Mouse (Mus musculus) limb, embryonic 12.5 days (tissue): ENCODE results near the gene Samt4. TPM values are rescaled to one million over a fixed set of nuclear protein-coding genes. Genes with fewer than 3 reads are reported as not detected.
"Not testable (repeated sequence)": the region's sequence is repeated elsewhere in the genome, so short reads cannot be mapped to it uniquely, and the experiment has no call there.

Source experiments
- ATAC-seq: fragments of 200-750 bp; cut with Nextera tagmentation; 2 replicates; pipeline ENCODE4 v1.8.0; 2017; ENCODE audit warnings: low read depth, moderate TSS enrichment; ENCODE audit not compliant: insufficient number of reproducible peaks, insufficient read depth, low FRiP score, low TSS enrichment
- H3K27ac ChIP-seq: fragments of 300-500 bp; sonication (generic); 2 replicates; pipeline ENCODE4 v1.5.1; 2016; ENCODE audit warnings: mild to moderate bottlenecking, moderate library complexity
- H3K27me3 ChIP-seq: fragments of 300-500 bp; sonication (generic); 2 replicates; pipeline ENCODE4 v1.6.1; 2016; ENCODE audit warnings: mild to moderate bottlenecking, moderate library complexity
- H3K36me3 ChIP-seq: fragments of 300-500 bp; sonication (generic); 2 replicates; pipeline ENCODE4 v1.6.1; 2016; ENCODE audit warnings: mild to moderate bottlenecking, moderate library complexity
- H3K4me1 ChIP-seq: fragments of 300-500 bp; sonication (generic); replicated peaks from 2 replicates; pipeline ENCODE4 v1.6.1; 2016
- H3K4me2 ChIP-seq: fragments of 300-500 bp; sonication (generic); 2 replicates; pipeline ENCODE4 v1.6.1; 2016; ENCODE audit warnings: mild to moderate bottlenecking, moderate library complexity
- H3K4me3 ChIP-seq: fragments of 300-500 bp; sonication (generic); replicated peaks from 2 replicates; pipeline ENCODE4 v1.5.1; 2016; ENCODE audit warnings: mild to moderate bottlenecking
- H3K9ac ChIP-seq: fragments of 300-500 bp; sonication (generic); replicated peaks from 2 replicates; pipeline ENCODE4 v1.6.1; 2016; ENCODE audit warnings: mild to moderate bottlenecking, moderate library complexity
- H3K9me3 ChIP-seq: fragments of 300-500 bp; sonication (generic); 2 replicates; pipeline ENCODE4 v1.6.1; 2016; ENCODE audit warnings: mild to moderate bottlenecking, moderate library complexity
- WGBS: fragments of 180-500 bp; shearing (Covaris S2); methylation state at CpG from one replicate; pipeline ENCODE4 v1.1.7; 2016; 5-methylcytosine and 5-hydroxymethylcytosine counted together
- polyA plus RNA-seq: library from polyadenylated mRNA; unstranded; fragments of >200 nt; fragmentation: Nextera tagmentation; extraction: Ambion mirVana; gene quantifications from 2 replicates; pipeline ENCODE4 v1.2.1, GENCODE M21; 2016

The Samt4 gene
- polyA plus RNA-seq = not detected in 2 replicates

DNA sequence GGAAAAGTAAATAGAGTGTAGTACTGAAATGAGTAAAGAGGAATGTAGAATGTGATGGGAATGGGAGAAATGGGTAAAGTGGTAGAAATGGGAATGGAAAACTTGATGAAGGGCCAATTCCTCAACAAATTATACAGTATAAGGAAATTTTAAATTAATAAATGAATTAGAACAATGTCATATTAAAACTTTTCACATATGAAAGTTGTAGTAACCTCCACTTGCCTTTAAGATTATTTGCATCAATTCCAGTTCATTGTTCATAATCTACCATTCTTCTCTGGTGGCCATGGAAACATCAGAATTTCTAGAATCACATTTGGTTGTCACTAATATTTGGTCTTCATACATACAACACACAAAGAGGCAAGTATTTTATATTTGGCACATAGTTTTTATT is at the start of gene Samt4:
Gene Samt4 (plus strand): TSS at position 301 of the 400 bp plus-strand sequence.
- ATAC-seq = no peak
- no peaks in the 10 kb centered on the region for H3K4me1 ChIP-seq
- no peaks in the 10 kb centered on the region for H3K36me3 ChIP-seq
- peaks cover 7% of the 10 kb centered on the region; the same call in 1 of the 2 replicates for H3K9me3 ChIP-seq
- H3K27me3 ChIP-seq = no peaks in the 10 kb centered on the region
- no peak within 1 kb of the TSS for H3K4me2 ChIP-seq
- no peak within 1 kb of the TSS for H3K4me3 ChIP-seq
- no peak within 1 kb of the TSS for H3K27ac ChIP-seq
- no peak within 1 kb of the TSS for H3K9ac ChIP-seq

DNA sequence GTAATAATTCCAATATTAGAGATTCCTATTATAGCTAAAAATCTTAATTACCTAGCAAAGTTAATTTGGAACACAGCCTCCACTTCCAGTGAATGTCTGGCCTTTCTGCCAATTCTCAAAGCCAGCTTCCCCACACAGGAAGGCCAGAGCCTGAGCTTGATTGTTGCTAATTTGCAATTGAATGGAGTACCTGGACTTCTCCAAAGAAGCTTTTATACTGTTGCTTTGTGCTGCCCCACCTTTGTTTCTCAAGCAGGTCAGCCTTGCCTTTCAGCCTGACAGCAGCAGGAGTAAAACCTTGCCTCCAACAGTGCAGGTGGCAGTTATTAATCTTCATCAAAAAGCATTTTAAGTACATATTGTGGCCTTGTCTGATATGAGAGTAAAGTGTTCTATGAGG is 38.1 kb upstream of the Samt4 start:
- not testable (repeated sequence) for H3K27me3 ChIP-seq, H3K4me3 ChIP-seq, ATAC-seq, H3K9ac ChIP-seq, H3K36me3 ChIP-seq, H3K4me1 ChIP-seq, H3K27ac ChIP-seq, H3K4me2 ChIP-seq
- peaks cover 22% of the 10 kb centered on the region for H3K9me3 ChIP-seq

DNA sequence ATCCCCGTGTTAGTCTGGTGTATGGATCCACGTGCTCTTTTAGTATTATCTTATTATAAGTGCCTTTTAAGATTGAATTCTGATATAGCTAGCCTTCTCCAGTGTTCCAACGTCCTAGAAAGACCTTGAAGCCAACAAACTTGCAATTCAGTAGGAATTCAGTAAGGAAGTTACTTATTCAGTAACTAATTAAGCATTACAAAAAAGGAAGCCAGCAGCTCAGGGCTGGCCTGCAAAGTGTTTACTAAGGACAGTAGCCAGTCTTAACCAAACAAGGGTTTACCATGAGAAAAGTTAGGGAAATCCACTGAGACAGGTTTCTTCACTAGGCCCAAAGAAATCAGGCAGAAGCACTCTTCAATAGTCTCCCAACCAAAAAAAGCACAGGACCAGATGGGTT is 13.4 kb upstream of the Samt4 start:
- not testable (repeated sequence) for H3K4me3 ChIP-seq, H3K4me1 ChIP-seq, H3K27ac ChIP-seq, H3K36me3 ChIP-seq, H3K27me3 ChIP-seq, H3K9ac ChIP-seq, H3K4me2 ChIP-seq, ATAC-seq
- WGBS = 65% methylated on average over 3 of the region's 3 CpGs
- H3K9me3 ChIP-seq = peaks cover 19% of the 10 kb centered on the region; the same call in 1 of the 2 replicates

Other genes with a start within 250 kb of the Samt4 start
- not detected in 2 replicates for gene 4930524N10Rik, start 138.6 kb upstream of the Samt4 start, polyA plus RNA-seq
- gene Samt2, start 97.4 kb downstream of the Samt4 start, polyA plus RNA-seq = not detected in 2 replicates